Mouse (Mus musculus): ENCODE measurements around the gene Sufu. TPM values are rescaled to one million over a fixed set of nuclear protein-coding genes. Genes with fewer than 3 reads are reported as not detected.
A peak's percentile ranks its signal among the peaks of the same experiment; 100 is the strongest.

Gene Sufu
- total RNA-seq, 2 experiments from 2014 or later = 9.0 to 20.9 TPM

- no peak for ATAC-seq (replicated peaks; ENCODE audit: poor library complexity, severe bottlenecking)
Observed at GRCm38 (mm10) chr19:46389872-46390271, 6.8 kb upstream of the Sufu start.

- no peak for ATAC-seq (replicated peaks; ENCODE audit: poor library complexity, severe bottlenecking)
Observed at GRCm38 (mm10) chr19:46392018-46392417, 4.7 kb upstream of the Sufu start.

- no peak for ATAC-seq (replicated peaks; ENCODE audit: poor library complexity, severe bottlenecking)
Observed at GRCm38 (mm10) chr19:46394712-46395108, 2.0 kb upstream of the Sufu start.

DNA sequence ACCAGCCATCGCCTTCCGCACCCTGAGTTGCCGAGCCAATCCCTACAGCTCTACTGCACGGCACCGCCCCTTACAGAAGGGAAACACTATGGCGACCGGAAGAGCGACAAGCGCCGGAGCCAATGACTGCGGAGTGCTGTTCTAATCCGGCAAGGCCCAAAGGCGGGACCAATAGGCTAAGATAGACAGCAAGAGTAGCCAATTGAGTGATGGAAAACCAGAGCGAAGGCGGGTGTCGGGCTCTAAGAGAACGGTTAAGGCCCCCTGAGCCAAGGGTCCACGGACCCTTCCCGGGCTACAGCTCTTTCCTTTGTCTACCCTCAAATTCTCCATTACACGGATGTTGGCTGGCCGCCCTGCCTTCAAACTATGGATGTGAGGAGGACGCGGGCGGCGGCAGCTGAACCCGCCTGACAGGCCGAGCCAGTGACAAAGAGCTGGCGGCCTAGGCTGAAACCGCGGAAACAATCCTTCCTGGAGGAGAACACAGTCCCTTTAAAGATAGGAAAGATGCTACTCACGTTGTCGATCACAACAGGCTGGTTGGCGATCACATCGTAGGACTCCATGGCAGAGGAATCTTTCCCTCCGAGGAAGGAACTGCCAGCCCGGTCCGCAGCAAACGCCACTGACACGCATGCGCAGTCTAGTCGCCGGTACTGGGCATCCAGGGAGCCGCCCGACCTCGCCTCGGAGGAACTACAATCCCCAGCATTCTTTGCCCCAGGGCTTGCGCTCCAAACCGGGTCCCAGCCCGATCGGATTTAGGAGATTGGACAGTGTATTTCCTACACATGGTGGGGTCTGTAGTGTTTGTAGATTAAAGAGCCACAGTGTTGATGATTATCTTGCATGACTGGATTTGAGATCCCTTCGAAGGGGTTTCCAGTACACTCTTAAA, 1.3 kb upstream of the Sufu start, which contains the start of gene Actr1a:
Gene Actr1a (minus strand): TSS at position 640 of the 901 bp plus-strand sequence.
- ATAC-seq (replicated peaks; ENCODE audit: poor library complexity, severe bottlenecking) = peak; percentile 73

DNA sequence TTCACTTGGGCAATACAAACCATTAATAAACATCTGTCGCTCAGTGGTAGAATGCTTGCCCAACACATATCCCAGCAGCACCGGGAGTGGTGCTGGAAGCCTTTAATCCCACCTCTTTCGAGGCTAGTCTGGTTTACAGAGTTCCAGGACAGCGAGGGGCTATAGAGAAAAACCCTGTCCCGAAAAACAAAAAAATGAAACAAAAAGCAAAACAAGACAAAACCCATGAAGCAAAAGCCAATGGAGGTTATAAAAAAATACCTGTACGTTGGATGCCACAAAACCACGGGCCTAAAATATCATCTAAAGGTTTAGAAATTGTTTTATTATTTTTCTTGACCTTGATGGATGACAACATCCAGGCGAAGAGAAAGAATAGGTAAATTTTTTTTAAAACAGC, 587 bp upstream of the Sufu start:
- ATAC-seq (replicated peaks; ENCODE audit: poor library complexity, severe bottlenecking) = no peak

DNA sequence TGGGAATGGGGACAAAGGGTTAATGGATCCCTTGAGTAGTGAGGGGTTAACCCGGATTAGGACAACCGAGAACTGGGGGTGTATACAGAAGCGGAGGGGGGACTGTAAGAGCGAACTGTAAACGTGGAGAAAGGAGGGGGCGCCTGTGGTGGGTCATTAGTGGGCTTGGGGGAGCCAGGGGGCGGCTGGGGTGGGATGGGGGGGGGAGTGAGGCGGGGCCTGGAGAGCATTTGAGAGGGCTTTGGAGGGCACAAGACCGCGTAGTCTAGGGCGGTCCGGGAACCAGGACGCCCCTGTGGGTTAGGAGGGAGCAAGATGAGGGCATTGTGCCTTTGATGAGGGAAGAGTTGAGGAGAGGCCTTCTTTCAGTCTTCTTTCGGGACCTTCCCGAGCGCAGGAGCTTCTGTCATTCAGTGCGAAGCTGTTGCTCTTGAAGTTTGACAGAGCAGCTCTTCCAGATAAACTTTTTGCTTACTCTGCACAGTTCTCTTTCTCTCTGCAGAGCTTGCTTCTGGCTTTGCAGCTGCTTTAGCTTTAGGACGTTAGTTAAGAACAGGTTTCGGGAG, 823 bp downstream of the Sufu start:
- no peak for ATAC-seq (replicated peaks; ENCODE audit: poor library complexity, severe bottlenecking)

DNA sequence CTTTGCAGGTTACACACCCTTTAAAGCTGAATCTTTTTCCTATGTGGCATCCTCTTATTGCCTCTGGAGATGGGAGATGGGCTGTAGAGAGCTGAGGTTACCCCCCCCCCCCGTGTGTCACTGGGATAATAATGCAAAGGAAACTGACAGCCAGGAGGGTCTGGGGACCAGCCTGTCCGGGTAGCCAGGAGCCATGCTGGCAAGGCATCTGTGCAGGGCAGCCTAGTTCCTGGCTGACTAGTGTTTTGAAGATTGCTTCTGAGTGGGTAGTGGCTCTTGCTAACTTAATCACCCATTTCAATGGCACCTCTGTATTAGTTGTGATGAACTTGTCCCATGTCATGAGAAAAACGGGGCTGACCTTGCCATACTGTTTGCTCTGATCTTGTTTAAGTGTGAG, 1.7 kb downstream of the Sufu start:
- no peak for ATAC-seq (replicated peaks; ENCODE audit: poor library complexity, severe bottlenecking)

- ATAC-seq (replicated peaks; ENCODE audit: poor library complexity, severe bottlenecking) = no peak
Observed at GRCm38 (mm10) chr19:46399372-46399771, 2.7 kb downstream of the Sufu start.

GRCm38 (mm10) chr19:46399886-46400285, 3.2 kb downstream of the Sufu start:
- no peak for ATAC-seq (replicated peaks; ENCODE audit: poor library complexity, severe bottlenecking)

DNA sequence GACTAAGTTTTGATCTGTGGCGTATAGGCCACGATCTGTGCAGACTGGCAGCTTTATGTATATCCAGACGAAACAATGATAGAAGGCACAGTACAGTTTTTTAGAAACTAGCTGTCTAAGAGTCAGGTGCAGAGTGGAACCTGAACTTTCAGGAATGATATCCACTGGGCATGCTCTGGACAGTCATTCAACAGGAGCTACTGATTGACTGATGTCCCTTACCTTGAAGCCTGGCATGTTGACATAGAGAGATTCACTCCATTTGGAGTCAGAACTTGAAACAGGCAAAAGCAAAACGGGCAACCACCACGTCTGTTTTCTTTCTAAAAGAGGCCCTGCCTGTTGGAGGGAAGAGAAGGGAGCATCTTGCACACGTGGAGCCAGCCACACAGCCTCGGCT, 3.9 kb downstream of the Sufu start:
- no peak for ATAC-seq (replicated peaks; ENCODE audit: poor library complexity, severe bottlenecking)

- no peak for ATAC-seq (replicated peaks; ENCODE audit: poor library complexity, severe bottlenecking)
Observed at GRCm38 (mm10) chr19:46404030-46404429, 7.3 kb downstream of the Sufu start.

GRCm38 (mm10) chr19:46406592-46407386, 10.1 kb downstream of the Sufu start:
- no peak for ATAC-seq (replicated peaks; ENCODE audit: poor library complexity, severe bottlenecking)

GRCm38 (mm10) chr19:46409506-46409905, 12.8 kb downstream of the Sufu start:
- peak; percentile 52; the same call in 1 of the 2 replicates for ATAC-seq (replicated peaks; ENCODE audit: poor library complexity, severe bottlenecking)

DNA sequence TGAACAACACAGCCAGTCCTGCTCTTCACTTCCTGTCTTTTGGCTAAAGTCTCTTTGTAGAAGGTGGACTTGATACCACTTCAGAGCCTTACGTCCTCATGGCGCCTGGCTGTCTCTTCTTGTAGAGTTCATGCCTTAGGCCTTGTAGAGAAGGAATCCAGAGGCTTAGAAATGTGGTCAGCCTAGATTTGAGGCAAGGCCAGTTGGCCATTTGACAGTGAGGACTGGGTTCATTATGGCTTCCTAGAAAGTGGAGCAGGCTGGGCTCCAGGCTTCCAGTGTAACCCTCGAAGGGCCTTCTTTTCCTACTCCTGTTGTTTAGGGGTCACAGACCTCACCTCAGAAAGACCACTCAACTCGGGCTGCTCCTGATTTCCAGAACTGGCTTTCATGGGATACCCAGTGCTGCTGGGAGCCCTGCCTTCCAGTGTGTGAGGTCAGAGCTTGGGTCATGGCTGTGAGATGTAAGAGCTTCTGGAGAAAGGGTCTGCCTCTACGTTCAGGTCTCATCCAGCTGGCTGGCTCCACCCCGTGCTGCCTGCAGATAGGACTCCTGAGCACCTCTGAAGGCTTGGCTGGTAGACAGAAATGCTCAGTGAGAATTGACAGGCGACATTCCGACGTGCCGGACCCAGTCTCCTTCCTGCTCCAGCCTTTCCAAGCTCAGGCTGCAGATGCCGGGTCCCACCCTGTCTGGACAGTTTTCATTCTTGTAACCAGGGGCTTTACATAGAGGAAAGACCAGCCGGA, 15.5 kb downstream of the Sufu start:
- ATAC-seq (replicated peaks; ENCODE audit: poor library complexity, severe bottlenecking) = no peak

GRCm38 (mm10) chr19:46413969-46414368, 17.3 kb downstream of the Sufu start:
- no peak for ATAC-seq (replicated peaks; ENCODE audit: poor library complexity, severe bottlenecking)

DNA sequence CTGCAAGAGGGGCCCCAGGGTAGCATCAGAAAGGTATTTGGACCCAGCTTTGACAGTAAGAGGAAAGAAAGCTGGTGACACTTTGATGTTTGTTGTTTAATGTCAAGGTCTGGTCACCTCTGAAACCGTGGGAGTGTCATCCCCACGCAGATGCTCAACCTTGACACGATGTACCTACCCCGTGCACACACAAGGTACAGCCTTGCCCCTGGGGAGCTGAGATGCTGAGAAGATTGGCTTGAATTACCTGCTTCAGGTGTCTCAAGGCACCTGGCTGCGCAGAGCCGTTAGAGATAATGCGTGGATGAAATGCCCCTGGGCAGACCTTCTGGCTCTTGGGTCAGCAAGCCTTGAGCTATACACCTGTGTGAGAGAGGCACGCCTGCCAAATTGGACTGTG, 17.8 kb downstream of the Sufu start:
- ATAC-seq (replicated peaks; ENCODE audit: poor library complexity, severe bottlenecking) = no peak

DNA sequence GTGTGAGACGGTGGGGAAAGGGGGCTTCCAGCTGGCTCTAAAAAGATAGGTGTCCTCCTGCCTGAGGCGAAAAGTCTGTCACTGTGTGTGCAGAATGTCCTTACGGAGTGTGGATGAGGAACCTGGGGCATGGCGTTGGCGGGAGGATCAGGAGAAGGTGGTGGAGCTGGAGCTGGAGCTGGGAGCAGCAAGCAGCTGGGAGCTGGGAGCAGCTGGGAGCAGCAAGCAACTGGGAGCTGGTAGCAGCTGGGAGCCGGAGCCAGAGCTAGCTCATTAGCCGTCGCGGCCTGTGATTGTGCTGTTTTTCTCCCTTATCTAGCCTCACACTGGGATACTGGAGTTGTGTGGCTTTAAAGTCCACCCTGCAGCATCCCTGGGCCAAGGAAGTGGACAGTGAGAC, 19.6 kb downstream of the Sufu start:
- ATAC-seq (replicated peaks; ENCODE audit: poor library complexity, severe bottlenecking) = no peak

DNA sequence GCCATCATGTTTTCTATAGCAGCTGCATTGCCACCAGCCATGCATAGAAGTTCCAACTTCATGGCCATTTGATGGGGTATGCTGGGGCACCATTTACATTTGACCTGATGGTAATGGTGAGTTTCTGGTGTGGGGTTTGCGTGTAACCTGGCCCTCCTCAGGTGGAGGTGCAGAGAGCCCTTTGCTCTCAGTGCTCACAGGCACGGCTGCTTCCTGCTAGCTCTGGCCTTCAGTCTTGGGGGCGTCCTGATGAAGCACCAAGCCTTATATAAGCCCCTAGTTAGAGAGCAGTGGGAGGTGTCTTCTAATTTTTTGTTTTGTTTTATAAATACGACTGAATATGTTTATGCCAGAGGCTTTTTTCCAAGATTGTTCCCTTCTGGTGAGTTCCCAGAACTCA, 21.4 kb downstream of the Sufu start:
- ATAC-seq (replicated peaks; ENCODE audit: poor library complexity, severe bottlenecking) = no peak

- ATAC-seq (replicated peaks; ENCODE audit: poor library complexity, severe bottlenecking) = no peak
Observed at GRCm38 (mm10) chr19:46420410-46420809, 23.7 kb downstream of the Sufu start.

Measured in granulocyte monocyte progenitor cell, adult 5-6 weeks (primary cell).